Mouse (Mus musculus) lung, postnatal 0 days (tissue): ENCODE data around the gene Atp1a4. TPM values are rescaled to one million over a fixed set of nuclear protein-coding genes. Genes with fewer than 3 reads are reported as not detected.

Experiments used
- ATAC-seq: fragments of 200-750 bp; cut with Nextera tagmentation; 2 replicates; pipeline ENCODE4 v1.8.0; 2017; ENCODE audit warnings: moderate library complexity
- DNase-seq: peaks from one replicate; pipeline ENCODE4 v3.0.0-alpha.2; 2016; ENCODE audit warnings: low spot score
- H3K27ac ChIP-seq: fragments of 300-500 bp; sonication (generic); 2 replicates; pipeline ENCODE4 v1.5.1; 2014; ENCODE audit warnings: antibody characterized with exemption, mild to moderate bottlenecking, low read length, mixed read lengths
- H3K27me3 ChIP-seq: fragments of 300-500 bp; sonication (generic); replicated peaks from 2 replicates; pipeline ENCODE4 v1.6.1; 2014; ENCODE audit warnings: low read length, mixed read lengths; ENCODE audit not compliant: insufficient read depth
- H3K36me3 ChIP-seq: fragments of 300-500 bp; sonication (generic); 2 replicates; pipeline ENCODE4 v1.6.1; 2014; ENCODE audit warnings: low read length, mixed read lengths; ENCODE audit not compliant: insufficient read depth
- H3K4me1 ChIP-seq: fragments of 300-500 bp; sonication (generic); 2 replicates; pipeline ENCODE4 v1.6.1; 2014; ENCODE audit warnings: antibody characterized with exemption, low read depth, low read length, mixed read lengths; ENCODE audit not compliant: insufficient read depth
- H3K4me2 ChIP-seq: fragments of 300-500 bp; sonication (generic); replicated peaks from 2 replicates; pipeline ENCODE4 v1.6.1; 2014; ENCODE audit warnings: low read depth, mild to moderate bottlenecking, low read length, moderate library complexity, mixed read lengths
- H3K4me3 ChIP-seq: fragments of 300-500 bp; sonication (generic); 2 replicates; pipeline ENCODE4 v1.5.1; 2014; ENCODE audit warnings: low read depth, low read length
- H3K9ac ChIP-seq: fragments of 300-500 bp; sonication (generic); replicated peaks from 2 replicates; pipeline ENCODE4 v1.6.1; 2014; ENCODE audit warnings: low read depth, mild to moderate bottlenecking
- H3K9me3 ChIP-seq: fragments of 300-500 bp; sonication (generic); 2 replicates; pipeline ENCODE4 v1.6.1; 2016; ENCODE audit warnings: low read length, mixed read lengths
- CTCF ChIP-seq: IDR thresholded peaks from 2 replicates; pipeline ENCODE4 v1.5.1; 2016; ENCODE audit warnings: antibody characterized with exemption, mild to moderate bottlenecking
- EP300 ChIP-seq: IDR thresholded peaks from 2 replicates; pipeline ENCODE4 v1.6.1; 2016; ENCODE audit warnings: antibody characterized with exemption, mild to moderate bottlenecking, control low read depth
- WGBS: fragments of 180-500 bp; shearing (Covaris S2); extraction: QIAGEN DNeasy Blood & Tissue Kit; methylation state at CpG from one replicate; pipeline ENCODE4 v1.1.7; 2014; 5-methylcytosine and 5-hydroxymethylcytosine counted together
- polyA plus RNA-seq: library from polyadenylated mRNA; unstranded; fragments of >200 nt; fragmentation: Nextera tagmentation; extraction: Ambion mirVana; gene quantifications from 2 replicates; pipeline ENCODE4 v1.2.1, GENCODE M21; 2015

The Atp1a4 gene
- polyA plus RNA-seq, 1 experiment from 2014 or later = 0.04 TPM

GRCm38 (mm10) chr1:172218164-172218910, 39.9 kb downstream of the Atp1a4 start:
- WGBS = 57% methylated on average over 15 of the region's 15 CpGs
- H3K4me1 ChIP-seq = peaks cover 4% of the 10 kb centered on the region; the same call in 1 of the 2 replicates
- no peaks in the 10 kb centered on the region for H3K27me3 ChIP-seq
- ATAC-seq (no peak), DNase-seq (no peak)
- H3K9ac ChIP-seq = no peak overlapping the region
- no peak for TF ChIP-seq CTCF
- TF ChIP-seq EP300 = no peak
- no peaks in the 10 kb centered on the region for H3K9me3 ChIP-seq
- H3K4me2 ChIP-seq = no peak overlapping the region
- no peaks in the 10 kb centered on the region for H3K36me3 ChIP-seq
- H3K4me3 ChIP-seq = no peak overlapping the region
- H3K27ac ChIP-seq = no peak overlapping the region

- peak; percentile 97 for TF ChIP-seq CTCF
- TF ChIP-seq EP300 = peak; percentile 84
- peak; percentile 81 for ATAC-seq
These were observed 41.1 kb downstream of the Atp1a4 start for GRCm38 (mm10) chr1:172217148-172217547.

GRCm38 (mm10) chr1:172214748-172215147, 43.5 kb downstream of the Atp1a4 start:
- Histone ChIP-seq H3K4me3 (no peak overlapping the region), H3K27me3 (no peaks in the 10 kb centered on the region), H3K4me1 (no peaks in the 10 kb centered on the region; the same call in 1 of the 2 replicates), H3K4me2 (no peak overlapping the region), H3K36me3 (no peaks in the 10 kb centered on the region), H3K9me3 (no peaks in the 10 kb centered on the region), H3K9ac (no peak overlapping the region), H3K27ac (no peak overlapping the region)
- TF ChIP-seq EP300 (no peak), CTCF (no peak)
- peak; percentile 15; the same call in 1 of the 2 replicates for ATAC-seq
- 32% methylated on average over 3 of the region's 3 CpGs for WGBS
- peak; percentile 49 for DNase-seq

More at GRCm38 (mm10) chr1:172217148-172217547, 41.1 kb downstream of the Atp1a4 start:
- no peaks in the 10 kb centered on the region for H3K9me3 ChIP-seq
- WGBS = 0% methylated on average over 5 of the region's 5 CpGs
- peak overlapping the region; percentile 71 for H3K27ac ChIP-seq
- H3K4me3 ChIP-seq = no peak overlapping the region
- H3K4me1 ChIP-seq = peaks cover 4% of the 10 kb centered on the region; the same call in 1 of the 2 replicates
- H3K27me3 ChIP-seq = no peaks in the 10 kb centered on the region
- no peak overlapping the region for H3K9ac ChIP-seq
- DNase-seq = peak; percentile 96
- no peaks in the 10 kb centered on the region for H3K36me3 ChIP-seq
- H3K4me2 ChIP-seq = peak overlapping the region; percentile 25; the same call in 1 of the 2 replicates

DNA sequence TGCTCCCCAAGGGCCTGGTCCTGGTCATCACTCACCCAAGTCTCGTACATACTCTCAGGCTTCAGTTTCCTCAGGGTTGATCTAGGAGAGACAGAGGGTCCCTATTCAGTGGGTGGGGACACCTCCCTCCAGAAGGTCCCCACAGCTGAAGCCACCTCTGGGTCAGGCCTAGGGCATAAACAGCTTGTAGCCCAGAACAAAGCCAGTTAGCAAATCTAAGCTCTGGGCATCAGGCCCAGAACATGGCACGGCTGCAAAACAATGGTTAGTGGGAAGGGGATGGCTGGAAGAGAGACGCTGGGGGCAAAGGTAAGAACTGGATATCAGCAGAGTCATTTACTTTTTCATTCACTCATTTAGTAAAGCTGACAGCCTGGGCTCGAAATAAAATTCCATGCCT, 44.4 kb downstream of the Atp1a4 start:
- H3K4me1 ChIP-seq = no peaks in the 10 kb centered on the region; the same call in 1 of the 2 replicates
- H3K9me3 ChIP-seq = no peaks in the 10 kb centered on the region
- no peaks in the 10 kb centered on the region for H3K36me3 ChIP-seq
- WGBS = 56% methylated on average over 4 of the region's 4 CpGs
- TF ChIP-seq EP300 (no peak), CTCF (no peak)
- H3K27ac ChIP-seq = no peak overlapping the region
- H3K27me3 ChIP-seq = no peaks in the 10 kb centered on the region
- H3K4me2 ChIP-seq = no peak overlapping the region
- DNase-seq (no peak), ATAC-seq (no peak)
- no peak overlapping the region for H3K4me3 ChIP-seq
- no peak overlapping the region for H3K9ac ChIP-seq

- 36% methylated on average over 5 of the region's 5 CpGs for WGBS
- TF ChIP-seq CTCF = no peak
- TF ChIP-seq EP300 = no peak
- DNase-seq = no peak
- no peak overlapping the region for H3K4me2 ChIP-seq
- no peaks in the 10 kb centered on the region; the same call in 1 of the 2 replicates for H3K4me1 ChIP-seq
- no peak overlapping the region for H3K4me3 ChIP-seq
- no peaks in the 10 kb centered on the region for H3K36me3 ChIP-seq
- no peaks in the 10 kb centered on the region for H3K27me3 ChIP-seq
- no peaks in the 10 kb centered on the region for H3K9me3 ChIP-seq
- ATAC-seq = no peak
- no peak overlapping the region for H3K9ac ChIP-seq
- H3K27ac ChIP-seq = no peak overlapping the region
These were observed 45.4 kb downstream of the Atp1a4 start for GRCm38 (mm10) chr1:172212776-172213175.

DNA sequence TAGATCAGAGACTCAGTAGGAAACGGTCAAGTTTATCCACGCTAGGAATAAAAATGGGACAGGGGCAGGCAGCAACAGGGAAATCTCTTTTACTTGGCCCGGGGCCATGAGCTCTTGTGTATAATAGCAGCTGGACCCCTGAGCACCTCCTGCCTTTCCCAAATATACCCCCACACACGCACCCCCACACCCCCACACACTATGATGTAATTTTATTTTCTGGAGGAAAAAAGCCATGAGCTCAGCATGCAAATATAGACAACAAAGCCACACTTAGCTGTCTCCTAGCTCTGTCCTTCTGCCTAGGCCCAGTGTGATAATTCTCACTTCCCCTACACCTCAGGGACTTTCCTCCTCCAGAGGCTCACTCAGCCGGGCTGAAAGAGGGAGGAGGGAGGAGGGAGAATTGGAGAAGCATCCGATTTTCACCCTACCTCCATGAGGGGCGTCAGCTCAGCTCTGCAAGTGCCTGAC, 51.1 kb downstream of the Atp1a4 start:
- 16% methylated on average over 7 of the region's 7 CpGs for WGBS
- 0 out of 2 replicates have a peak overlapping the region, but pooled peaks have one; percentile 70 for H3K9ac ChIP-seq
- H3K27ac ChIP-seq = peak overlapping the region; percentile 89
- TF ChIP-seq EP300 (no peak), CTCF (no peak)
- peak overlapping the region; percentile 67; the same call in 1 of the 2 replicates for H3K4me3 ChIP-seq
- ATAC-seq = 0 out of 2 replicates have a peak, but pooled peaks have one; percentile 13
- DNase-seq = peak; percentile 35
- no peaks in the 10 kb centered on the region for H3K9me3 ChIP-seq
- H3K27me3 ChIP-seq = no peaks in the 10 kb centered on the region
- no peaks in the 10 kb centered on the region for H3K36me3 ChIP-seq
- H3K4me2 ChIP-seq = peak overlapping the region; percentile 84
- H3K4me1 ChIP-seq = peaks cover 12% of the 10 kb centered on the region; the same call in 1 of the 2 replicates
